Mouse (Mus musculus) small intestine, adult 2 months (tissue): ENCODE measurements around the gene Tbc1d25.

ENCODE experiments used
- CTCF ChIP-seq: fragments of 200-500 bp; IDR thresholded peaks from 2 replicates; pipeline ENCODE4 v1.5.1; 2012; ENCODE audit warnings: low read depth, mild to moderate bottlenecking, control low read depth, inconsistent platforms, low read length, moderate library complexity, mixed read lengths; ENCODE audit not compliant: insufficient replicate concordance, insufficient read length; ENCODE audit errors: extremely low read depth
- POLR2A ChIP-seq: fragments of 200-500 bp; IDR thresholded peaks from 2 replicates; pipeline ENCODE4 v1.6.1; 2012; ENCODE audit warnings: low read depth, mild to moderate bottlenecking, control low read depth, inconsistent platforms, low read length, moderate library complexity

GRCm38 (mm10) chrX:8219651-8220050 lies 43.7 kb upstream of the Tbc1d25 start:
- TF ChIP-seq CTCF (no peak), POLR2A (no peak)
